In genomic region chr11:101974181-101974580, GRCm38 (mm10) we compare ENCODE assay signal across 31 mouse cellular contexts. TPM values are rescaled to one million over a fixed set of nuclear protein-coding genes. Genes with fewer than 3 reads are reported as not detected.
A peak's percentile ranks its signal among the peaks of the same experiment; 100 is the strongest.
DNase-seq lines count a peak whose midpoint lies in the region.
"Had no signal": no experiment of that assay in that cellular context is flagged by ENCODE, and none has a peak within 500 bp of the region (broad histone marks: within the 10 kb centered on the region; RNA-seq: fewer than 3 reads in every experiment).

No protein-coding gene starts in this region.

- H3K9me3 ChIP-seq in limb, embryonic 10.5 days (replicated peaks): no peaks in the 10 kb centered on the region
- H3K9me3 ChIP-seq: embryonic facial prominence, embryonic 12.5 days; embryonic facial prominence, embryonic 15.5 days; heart, embryonic 10.5 days; heart, embryonic 13.5 days; hindbrain, embryonic 12.5 days; hindbrain, embryonic 15.5 days had no signal

- peaks cover 28% of the 10 kb centered on the region for H3K4me1 ChIP-seq in limb, embryonic 10.5 days
- H3K4me1 ChIP-seq: embryonic facial prominence, embryonic 12.5 days; hindbrain, embryonic 15.5 days had no signal

- DNase-seq in cerebellum, adult 9-11 months: peak; percentile 17
- no peak for DNase-seq in cerebellum, postnatal 25 days
- peak; percentile 30 for DNase-seq in lung, postnatal 36 days
- no peak for DNase-seq in lung, adult 18-20 months
- no peak for DNase-seq in limb, embryonic 10.5 days (ENCODE audit: low spot score)
- DNase-seq in right cerebral cortex, postnatal 4 days: no peak
- DNase-seq in adrenal gland, postnatal 10 days: no peak
- DNase-seq: adrenal gland, adult 2 months; forebrain, postnatal 0 days; gastrocnemius, postnatal 25 days had no signal

- 38% methylated on average over 6 of the region's 6 CpGs for WGBS in limb, embryonic 10.5 days

- no peaks in the 10 kb centered on the region for H3K36me3 ChIP-seq in limb, embryonic 10.5 days
- H3K36me3 ChIP-seq: embryonic facial prominence, embryonic 12.5 days; hindbrain, embryonic 12.5 days; hindbrain, embryonic 15.5 days had no signal

- no peaks in the 10 kb centered on the region for H3K27me3 ChIP-seq in limb, embryonic 10.5 days (ENCODE audit: low read depth, poor library complexity, severe bottlenecking)
- H3K27me3 ChIP-seq: embryonic facial prominence, embryonic 12.5 days; embryonic facial prominence, embryonic 15.5 days; heart, embryonic 13.5 days; hindbrain, embryonic 12.5 days; hindbrain, embryonic 15.5 days had no signal

- H3K27ac ChIP-seq in limb, embryonic 10.5 days: peak overlapping the region; percentile 21; the same call in 1 of the 2 replicates
- H3K27ac ChIP-seq: embryonic facial prominence, embryonic 12.5 days; embryonic facial prominence, embryonic 15.5 days; heart, adult 2 months; heart, embryonic 10.5 days; heart, embryonic 13.5 days; hindbrain, embryonic 12.5 days; hindbrain, embryonic 15.5 days had no signal

- no peak overlapping the region for H3K4me3 ChIP-seq in limb, embryonic 10.5 days
- H3K4me3 ChIP-seq: embryonic facial prominence, embryonic 12.5 days; embryonic facial prominence, embryonic 15.5 days; heart, adult 2 months; heart, embryonic 10.5 days; heart, embryonic 13.5 days; hindbrain, embryonic 12.5 days; hindbrain, embryonic 15.5 days had no signal

RNA-seq across cellular contexts. Expression of gene Sost, which starts 7.4 kb away (rescaled TPM):
- polyA plus RNA-seq in limb, embryonic 10.5 days (2016; fragmentation: Nextera tagmentation; extraction: Ambion mirVana): 1.6 and 1.9 TPM in 2 replicates
- total RNA-seq in adrenal gland, postnatal 10 days (2021): 1 to 10 TPM in 1 of 2 experiments, not detected in 1; 3.0 TPM
- total RNA-seq: adrenal gland, adult 2 months; adrenal gland, postnatal 25 days; forebrain, postnatal 0 days; gastrocnemius, adult 8-10 months; gastrocnemius, postnatal 25 days; hematopoietic stem cell, adult 5-6 weeks; MEL had no signal
- polyA plus RNA-seq: CD4-positive, CD25-positive, alpha-beta regulatory T cell, adult 4 months; forebrain, embryonic 11.5 days; forebrain, embryonic 14.5 days; forebrain, postnatal 0 days; intestine, embryonic 14.5 days; intestine, postnatal 0 days had no signal

RNA-seq across cellular contexts. Expression of gene Cfap97d1, which starts 9.9 kb away (rescaled TPM):
- not detected in 2 replicates for polyA plus RNA-seq in limb, embryonic 10.5 days (2016; fragmentation: Nextera tagmentation; extraction: Ambion mirVana)
- total RNA-seq in adrenal gland, postnatal 10 days (2021): not detected
- total RNA-seq: adrenal gland, adult 2 months; adrenal gland, postnatal 25 days; forebrain, postnatal 0 days; gastrocnemius, adult 8-10 months; gastrocnemius, postnatal 25 days; heart, adult 2 months; heart, postnatal 14 days; hematopoietic stem cell, adult 5-6 weeks; MEL had no signal
- polyA plus RNA-seq: adrenal gland, adult 2 months; C2C12; CD4-positive, CD25-positive, alpha-beta regulatory T cell, adult 4 months; cerebellum, adult 2 months; embryonic facial prominence, embryonic 12.5 days; embryonic facial prominence, embryonic 15.5 days; forebrain, embryonic 11.5 days; forebrain, embryonic 14.5 days; forebrain, postnatal 0 days; frontal cortex, adult 2 months; heart, adult 2 months; heart, embryonic 10.5 days; heart, embryonic 13.5 days; heart, embryonic 16.5 days; hindbrain, embryonic 12.5 days; hindbrain, embryonic 15.5 days; intestine, embryonic 14.5 days; intestine, postnatal 0 days had no signal

RNA-seq across cellular contexts. Expression of gene Dusp3, which starts 12.6 kb away (rescaled TPM):
- polyA plus RNA-seq in limb, embryonic 10.5 days (2016; fragmentation: Nextera tagmentation; extraction: Ambion mirVana): 9.2 TPM in 2 replicates
- 10 to 100 TPM; 93.3 to 96.3 TPM for total RNA-seq in adrenal gland, postnatal 10 days (2021)

RNA-seq across cellular contexts. Expression of gene Mpp3, which starts 54.1 kb away (rescaled TPM):
- polyA plus RNA-seq in limb, embryonic 10.5 days (2016; fragmentation: Nextera tagmentation; extraction: Ambion mirVana): 17.7 and 18.4 TPM in 2 replicates
- 10 to 100 TPM; 11.8 to 16.0 TPM for total RNA-seq in adrenal gland, postnatal 10 days (2021)

Comparison
In these comparisons a context has a peak if more than half of its experiments do, and no peak if none do; other contexts are left out.
1. DNase-seq: peak in cerebellum, adult 9-11 months (single experiment) and lung, postnatal 36 days (single experiment); none in cerebellum, postnatal 25 days (0 of 2), lung, adult 18-20 months (0 of 2), limb, embryonic 10.5 days (single experiment), right cerebral cortex, postnatal 4 days (single experiment) and adrenal gland, postnatal 10 days (single experiment).